Mouse (Mus musculus) ES-Bruce4 (cell line): Measurements from ENCODE around the gene Lrrk1. TPM values are rescaled to one million over a fixed set of nuclear protein-coding genes. Genes with fewer than 3 reads are reported as not detected.

Source experiments
- H3K27ac ChIP-seq: 2 replicates; pipeline ENCODE4 v1.5.1; 2012; ENCODE audit warnings: low read length, inconsistent platforms; ENCODE audit not compliant: insufficient read depth
- H3K27me3 ChIP-seq: 2 replicates; pipeline ENCODE4 v1.6.1; 2012; ENCODE audit warnings: mild to moderate bottlenecking, low read length, inconsistent platforms; ENCODE audit not compliant: control insufficient read depth, poor library complexity, insufficient read depth, severe bottlenecking
- H3K36me3 ChIP-seq: 2 replicates; pipeline ENCODE4 v1.6.1; 2012; ENCODE audit warnings: inconsistent platforms, mild to moderate bottlenecking, low read length, moderate library complexity; ENCODE audit not compliant: control insufficient read depth, poor library complexity, insufficient read depth, severe bottlenecking
- H3K4me1 ChIP-seq: one replicate; pipeline ENCODE4 v1.8.1; 2011; ENCODE audit warnings: low read length; ENCODE audit not compliant: control insufficient read depth, insufficient read depth
- H3K4me3 ChIP-seq: 2 replicates; pipeline ENCODE4 v1.5.1; 2011; ENCODE audit warnings: low read depth, mild to moderate bottlenecking, low read length
- H3K9ac ChIP-seq: 2 replicates; pipeline ENCODE4 v1.6.1; 2012; ENCODE audit warnings: low read depth, mild to moderate bottlenecking, inconsistent platforms; ENCODE audit not compliant: poor library complexity, severe bottlenecking
- H3K9me3 ChIP-seq: replicated peaks from 2 replicates; pipeline ENCODE4 v1.6.1; 2012; ENCODE audit warnings: mild to moderate bottlenecking, low read length, inconsistent platforms; ENCODE audit not compliant: control insufficient read depth, poor library complexity, insufficient read depth, severe bottlenecking
- CTCF ChIP-seq: IDR thresholded peaks from one replicate; pipeline ENCODE4 v1.8.1; 2011; ENCODE audit warnings: low read depth, low read length
- EP300 ChIP-seq: IDR thresholded peaks from 2 replicates; pipeline ENCODE4 v1.6.1; 2011; ENCODE audit warnings: low read depth, low read length; ENCODE audit not compliant: insufficient read depth
- POLR2A ChIP-seq: IDR thresholded peaks from one replicate; pipeline ENCODE4 v1.8.1; 2011; ENCODE audit warnings: low read length; ENCODE audit not compliant: insufficient read depth
- polyA plus RNA-seq: library from polyadenylated mRNA; stranded (reverse); fragments of >200 nt; gene quantifications from 2 replicates; pipeline ENCODE4 v1.2.4, GENCODE M21; 2011; ENCODE audit warnings: low read depth; ENCODE audit not compliant: missing spikeins, insufficient read depth, insufficient read length

Lrrk1 gene
- polyA plus RNA-seq, 1 experiment: 6.4 TPM

GRCm38 (mm10) chr7:66224541-66224940, 163.6 kb downstream of the Lrrk1 start:
- Histone ChIP-seq H3K27me3 (no peaks in the 10 kb centered on the region), H3K9ac (no peak overlapping the region), H3K4me1 (no peaks in the 10 kb centered on the region), H3K4me3 (no peak overlapping the region), H3K36me3 (no peaks in the 10 kb centered on the region), H3K27ac (no peak overlapping the region), H3K9me3 (no peaks in the 10 kb centered on the region)
- TF ChIP-seq POLR2A (no peak), EP300 (no peak), CTCF (no peak)

GRCm38 (mm10) chr7:66223731-66224130, 164.4 kb downstream of the Lrrk1 start:
- no peak overlapping the region for H3K9ac ChIP-seq
- H3K27ac ChIP-seq: no peak overlapping the region
- H3K4me1 ChIP-seq: no peaks in the 10 kb centered on the region
- no peaks in the 10 kb centered on the region for H3K36me3 ChIP-seq
- H3K9me3 ChIP-seq: no peaks in the 10 kb centered on the region
- TF ChIP-seq CTCF: no peak
- TF ChIP-seq POLR2A: no peak
- TF ChIP-seq EP300: no peak
- H3K4me3 ChIP-seq: no peak overlapping the region
- H3K27me3 ChIP-seq: no peaks in the 10 kb centered on the region

GRCm38 (mm10) chr7:66222621-66223091, 165.5 kb downstream of the Lrrk1 start:
- H3K27me3 ChIP-seq: no peaks in the 10 kb centered on the region
- no peaks in the 10 kb centered on the region for H3K4me1 ChIP-seq
- H3K36me3 ChIP-seq: no peaks in the 10 kb centered on the region
- no peak overlapping the region for H3K4me3 ChIP-seq
- no peak overlapping the region for H3K9ac ChIP-seq
- TF ChIP-seq CTCF (no peak), POLR2A (no peak)
- H3K9me3 ChIP-seq: no peaks in the 10 kb centered on the region
- no peak overlapping the region for H3K27ac ChIP-seq

DNA sequence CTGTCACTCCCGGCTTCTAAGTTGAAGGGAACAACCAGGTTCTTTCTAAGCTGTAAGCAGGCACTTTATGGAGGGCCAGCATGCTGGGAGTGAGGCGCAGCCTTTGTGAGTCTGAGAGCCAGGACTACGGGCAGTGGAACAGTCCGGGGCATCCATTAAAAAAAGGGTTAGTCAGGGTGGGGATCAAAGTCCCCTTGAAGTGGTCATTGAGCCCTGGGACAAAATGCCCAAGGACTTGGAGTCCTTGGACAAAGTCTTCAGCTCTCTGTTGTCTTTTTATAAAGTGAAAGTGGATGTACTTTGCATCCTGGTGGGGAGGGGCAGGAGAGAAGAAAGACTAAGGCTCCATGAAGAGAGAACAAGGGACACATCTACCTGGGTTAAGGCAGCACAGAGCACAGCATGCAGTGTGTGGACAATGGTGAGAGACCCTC, 168.3 kb downstream of the Lrrk1 start:
- Histone ChIP-seq H3K9ac (no peak overlapping the region), H3K27ac (no peak overlapping the region), H3K27me3 (no peaks in the 10 kb centered on the region), H3K4me3 (no peak overlapping the region), H3K36me3 (no peaks in the 10 kb centered on the region), H3K9me3 (no peaks in the 10 kb centered on the region), H3K4me1 (no peaks in the 10 kb centered on the region)
- TF ChIP-seq EP300 (no peak), CTCF (no peak), POLR2A (no peak)

GRCm38 (mm10) chr7:66219028-66219793, 168.9 kb downstream of the Lrrk1 start:
- Histone ChIP-seq H3K4me3 (no peak overlapping the region), H3K9ac (no peak overlapping the region), H3K27me3 (no peaks in the 10 kb centered on the region), H3K27ac (no peak overlapping the region), H3K9me3 (no peaks in the 10 kb centered on the region), H3K4me1 (no peaks in the 10 kb centered on the region), H3K36me3 (no peaks in the 10 kb centered on the region)
- TF ChIP-seq CTCF (no peak), POLR2A (no peak), EP300 (no peak)

DNA sequence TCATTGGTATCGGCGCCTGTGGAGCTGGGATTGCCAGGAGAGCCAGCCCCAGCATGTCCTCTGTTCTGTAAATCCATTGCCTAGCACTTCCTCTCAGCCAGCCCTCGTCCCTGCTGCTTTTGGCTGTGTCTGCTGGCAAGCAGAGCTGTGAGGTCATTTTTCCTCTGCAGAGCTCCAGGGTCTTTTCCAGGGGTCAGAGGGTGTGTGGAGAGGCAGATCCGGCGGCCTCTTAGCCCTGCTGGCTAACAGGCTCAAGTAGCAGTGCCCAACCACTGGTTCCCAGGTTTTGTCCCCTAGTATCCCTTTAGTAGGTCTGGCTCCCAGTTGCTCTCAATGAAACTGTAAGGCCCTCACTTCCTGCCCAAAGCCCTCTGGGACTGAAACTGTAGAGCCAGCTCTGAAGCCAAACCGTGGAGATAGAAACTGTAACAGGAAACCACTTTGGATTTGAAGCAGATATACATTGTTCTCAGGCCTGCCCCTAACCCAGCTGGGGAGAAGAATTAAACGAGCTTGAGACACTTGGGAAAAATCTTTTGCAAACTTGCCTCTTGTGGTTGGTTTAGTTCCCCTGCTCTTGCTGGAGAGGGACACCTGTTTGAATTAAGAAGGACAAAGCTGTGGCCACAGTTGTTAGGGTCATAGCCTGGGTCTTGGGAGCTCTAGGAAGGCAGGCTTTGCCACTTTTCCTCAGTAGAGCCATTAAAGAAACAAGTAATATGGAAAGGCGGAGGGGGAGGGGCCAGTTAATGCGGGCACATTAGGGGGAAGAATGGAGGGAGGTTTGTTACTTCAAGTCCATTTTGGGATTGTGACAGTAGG, 169.7 kb downstream of the Lrrk1 start:
- H3K36me3 ChIP-seq: no peaks in the 10 kb centered on the region
- no peak overlapping the region for H3K9ac ChIP-seq
- no peaks in the 10 kb centered on the region for H3K4me1 ChIP-seq
- no peaks in the 10 kb centered on the region for H3K27me3 ChIP-seq
- no peak overlapping the region for H3K4me3 ChIP-seq
- H3K27ac ChIP-seq: no peak overlapping the region
- TF ChIP-seq POLR2A: no peak
- no peak for TF ChIP-seq CTCF
- no peak for TF ChIP-seq EP300
- H3K9me3 ChIP-seq: no peaks in the 10 kb centered on the region
